Mouse (Mus musculus) brain, adult 10 weeks (tissue): ENCODE data around the gene Diras2. TPM values are rescaled to one million over a fixed set of nuclear protein-coding genes. Genes with fewer than 3 reads are reported as not detected.

Experiments used
- polyA plus RNA-seq: library from polyadenylated mRNA; stranded (reverse); fragments of 350-450 nt; fragmentation: Illumina TruSeq; extraction: RNeasy Lipid Tissue Mini Kit (QIAGEN cat#74804); gene quantifications from one replicate; pipeline ENCODE4 v1.2.3, GENCODE M21; 2015; ENCODE audit warnings: low read depth, low replicate concordance

The Diras2 gene
- polyA plus RNA-seq = 147 TPM

DNA sequence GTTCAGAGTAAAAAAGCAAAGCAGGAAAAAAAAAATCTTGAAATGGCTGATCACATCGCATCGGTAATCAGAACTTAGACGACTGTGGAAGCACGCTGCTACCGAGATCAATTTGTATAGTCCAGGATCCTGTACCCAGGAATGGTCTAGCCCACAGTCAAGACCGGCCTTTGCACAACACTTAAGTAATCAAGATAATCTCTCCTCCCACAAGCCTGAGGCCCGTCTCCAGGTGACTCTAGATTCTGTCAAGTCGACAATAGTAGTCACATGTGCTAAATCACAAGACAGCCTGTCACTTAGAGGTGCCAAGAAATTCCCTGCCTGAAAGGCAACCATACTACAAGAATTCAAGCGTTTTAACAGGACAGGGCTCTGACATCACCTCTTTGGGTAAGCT lies at the start of gene Diras2:
Diras2 (minus strand) TSS at position 159 of the 400 bp plus-strand sequence.

Other genes starting within 250 kb of the Diras2 start
- 2.1 TPM for gene Syk, start 51.9 kb upstream of the Diras2 start, polyA plus RNA-seq